Mouse (Mus musculus) C2C12 (cell line): ENCODE measurements around the gene Gal3st1.

Experiments used
- CEBPB ChIP-seq: IDR thresholded peaks from one replicate; pipeline ENCODE4 v1.6.1; 2011; ENCODE audit warnings: low read depth, mild to moderate bottlenecking, control low read depth, moderate library complexity
- CTCF ChIP-seq: IDR thresholded peaks from one replicate; pipeline ENCODE4 v1.5.1; 2011; ENCODE audit not compliant: control insufficient read depth, insufficient read depth, insufficient read length
- MAX ChIP-seq: IDR thresholded peaks from one replicate; pipeline ENCODE4 v1.6.1; 2011; ENCODE audit warnings: mild to moderate bottlenecking, control low read depth
- MYOD1 ChIP-seq: IDR thresholded peaks from one replicate; pipeline ENCODE4 v1.6.1; 2011; ENCODE audit warnings: low read depth; ENCODE audit not compliant: control insufficient read depth, insufficient read length
- MYOG ChIP-seq: IDR thresholded peaks from one replicate; pipeline ENCODE4 v1.6.1; 2011; ENCODE audit not compliant: control insufficient read depth, insufficient read length; ENCODE audit errors: extremely low read depth
- USF1 ChIP-seq: IDR thresholded peaks from one replicate; pipeline ENCODE4 v1.6.1; 2011; ENCODE audit warnings: low read depth, mild to moderate bottlenecking, control low read depth, moderate library complexity

DNA sequence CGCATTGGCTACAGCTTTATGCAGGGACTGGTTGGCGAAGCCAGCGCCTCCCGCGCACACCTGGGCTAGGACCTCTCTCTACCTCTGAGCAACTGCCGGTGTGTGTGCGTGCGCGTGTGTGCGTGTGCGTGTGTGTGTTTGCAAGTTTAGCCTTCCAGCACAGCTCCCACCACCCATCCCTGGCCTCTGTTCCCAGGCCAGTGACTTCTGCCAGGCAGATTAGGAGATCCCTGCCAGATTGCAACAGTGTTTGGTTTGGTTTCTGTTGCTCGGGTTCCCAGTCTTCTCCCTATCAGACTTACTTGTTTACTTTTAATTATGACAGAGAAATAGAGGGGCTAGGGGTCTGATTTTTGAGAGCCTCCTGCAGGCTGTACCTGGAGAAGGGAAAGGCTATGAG is 48.5 kb downstream of the Gal3st1 start:
- TF ChIP-seq CTCF = no peak
- TF ChIP-seq MYOD1 = no peak
- no peak for TF ChIP-seq USF1
- TF ChIP-seq MYOG = no peak
- no peak for TF ChIP-seq CEBPB
- TF ChIP-seq MAX = no peak
